Mouse (Mus musculus): Measurements from ENCODE around the gene Bcl2l13.
A peak's percentile ranks its signal among the peaks of the same experiment; 100 is the strongest.
"Not testable (repeated sequence)": the region's sequence is repeated elsewhere in the genome, so short reads cannot be mapped to it uniquely, and the experiment has no call there.

The Bcl2l13 gene

DNA sequence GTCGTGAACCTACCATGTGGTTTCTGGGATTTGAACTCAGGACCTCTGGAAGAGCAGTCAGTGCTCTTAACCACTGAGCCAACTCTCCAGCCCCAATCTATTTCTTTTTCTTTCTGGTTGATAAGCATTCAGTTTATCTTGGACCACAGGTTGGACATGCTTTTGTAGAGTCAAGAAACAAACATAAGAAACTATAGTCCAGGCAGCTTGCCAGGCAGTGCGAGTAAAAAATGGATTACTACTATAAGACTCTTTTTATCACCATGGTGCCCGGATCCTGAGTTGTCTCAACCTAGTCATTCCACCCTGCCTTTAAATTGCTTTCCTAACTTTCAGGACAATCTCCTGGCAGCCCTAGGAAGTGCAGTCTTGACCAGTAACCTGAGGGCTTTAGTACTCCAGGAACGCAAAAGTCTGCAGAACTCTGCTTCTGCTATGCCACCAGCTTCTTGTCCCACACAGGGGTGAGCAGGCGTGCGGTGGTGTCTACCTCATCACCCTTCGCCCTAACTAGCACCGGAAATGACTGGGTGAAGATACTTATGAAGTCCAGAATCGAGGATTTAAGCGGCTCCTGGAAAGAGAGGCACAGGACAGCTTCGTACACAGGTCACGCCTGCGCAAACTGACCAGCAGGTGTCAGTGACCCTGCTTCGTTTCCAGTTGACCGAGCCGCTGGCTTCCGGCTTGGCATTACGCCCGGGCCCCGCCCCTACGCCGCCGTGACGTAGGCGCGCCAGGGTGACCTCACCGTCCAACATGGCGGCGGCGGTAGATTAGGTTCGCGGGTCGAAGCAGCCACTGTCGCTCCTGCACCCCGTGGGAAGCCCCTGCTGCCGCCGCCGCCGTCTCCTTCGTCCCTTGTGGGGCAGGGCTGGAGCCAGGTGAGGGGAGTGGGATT, at the start of gene Bcl2l13:
Gene Bcl2l13 (plus strand): TSS at position 739 of the 901 bp plus-strand sequence.
- DNase-seq (ENCODE audit: low read depth, low spot score), result peak; percentile 83

- DNase-seq (ENCODE audit: low read depth, low spot score), result no peak
Measured at GRCm38 (mm10) chr6:120788068-120788607, 47.9 kb upstream of the Bcl2l13 start.

DNA sequence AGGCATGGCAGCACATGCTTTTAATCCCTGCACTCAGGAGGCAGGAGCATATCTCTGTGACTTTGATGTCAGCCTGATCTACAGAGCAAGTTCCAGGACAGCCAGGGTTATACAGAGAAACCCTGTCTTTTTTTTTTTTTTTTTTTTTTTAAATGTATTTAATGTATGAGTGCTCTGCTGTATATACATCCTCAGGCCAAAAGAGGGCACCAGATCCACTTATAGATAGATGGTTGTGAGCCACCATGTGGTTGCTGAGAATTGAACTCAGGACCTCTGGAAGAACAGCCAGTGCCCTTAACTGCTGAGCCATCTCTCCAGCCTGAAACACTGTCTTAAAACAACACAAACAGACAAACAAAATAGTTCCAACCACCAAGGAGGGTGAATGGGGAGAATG, 47.1 kb upstream of the Bcl2l13 start:
- DNase-seq (ENCODE audit: low read depth, low spot score), result peak; percentile 13

DNA sequence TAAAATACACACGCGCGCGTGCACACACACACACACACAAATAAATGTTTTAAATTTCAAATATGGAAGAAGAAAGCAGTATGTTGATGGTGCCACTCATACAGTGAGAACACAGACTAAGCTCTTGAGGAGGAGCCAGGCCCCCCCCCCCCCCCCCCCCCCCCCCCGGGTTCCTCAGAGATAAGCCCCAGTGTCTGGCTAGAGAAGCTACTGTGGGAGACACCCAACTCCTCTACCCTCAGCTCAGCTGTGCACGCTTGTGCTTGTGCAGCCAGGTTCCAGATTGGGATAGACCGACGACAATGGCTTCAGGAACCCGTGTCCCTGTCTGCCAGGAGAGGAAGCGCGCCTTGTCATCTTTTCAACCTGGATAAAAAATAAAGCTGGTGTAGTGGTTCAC, 45.9 kb upstream of the Bcl2l13 start:
- DNase-seq (ENCODE audit: low read depth, low spot score), result no peak

DNA sequence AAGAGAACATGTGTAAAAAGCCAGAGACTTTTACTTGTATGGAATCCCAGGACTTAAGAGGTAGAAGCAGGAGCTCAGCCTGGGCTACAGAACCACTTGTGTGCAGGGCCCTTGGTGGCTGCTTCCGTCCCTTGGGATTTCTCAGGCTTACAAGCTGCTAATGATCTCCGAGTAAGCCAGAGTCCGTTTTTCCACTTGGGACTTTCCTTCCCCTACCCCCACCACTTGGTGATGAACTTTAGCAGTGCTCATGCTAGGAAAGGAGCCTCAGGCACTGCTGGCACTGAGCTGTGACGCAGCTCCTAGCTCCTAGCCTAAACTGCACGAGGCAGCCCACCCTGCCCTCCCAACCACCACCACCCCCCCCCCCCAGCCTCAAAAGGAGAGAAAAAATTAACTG, 45.3 kb upstream of the Bcl2l13 start:
- DNase-seq (ENCODE audit: low read depth, low spot score), result no peak

- no peak for DNase-seq (ENCODE audit: low read depth, low spot score)
Measured at GRCm38 (mm10) chr6:120792947-120793346, 43.1 kb upstream of the Bcl2l13 start.

- DNase-seq (ENCODE audit: low read depth, low spot score), result no peak
Measured at GRCm38 (mm10) chr6:120795422-120796086, 40.5 kb upstream of the Bcl2l13 start.

GRCm38 (mm10) chr6:120796111-120796510, 39.9 kb upstream of the Bcl2l13 start:
- DNase-seq (ENCODE audit: low read depth, low spot score), result no peak

DNA sequence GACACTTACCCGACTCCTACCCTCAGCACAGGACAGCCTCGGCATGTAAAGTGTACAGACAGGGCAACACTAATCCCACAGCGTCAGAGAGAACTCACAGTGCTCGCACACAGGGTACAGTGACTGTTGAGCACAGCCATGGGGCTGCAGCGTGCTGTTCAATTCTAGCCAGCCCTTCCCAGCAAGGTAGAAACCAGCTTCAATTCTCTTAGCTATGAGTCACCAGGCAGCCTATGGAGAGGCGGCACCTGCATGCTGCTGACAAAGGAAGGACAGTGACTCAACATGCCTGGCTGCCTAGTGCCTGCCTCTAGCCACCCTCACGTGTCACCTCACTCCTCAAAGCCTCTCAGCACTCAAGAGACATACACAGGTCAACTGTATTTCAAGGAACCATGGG, 38.0 kb upstream of the Bcl2l13 start:
- no peak for DNase-seq (ENCODE audit: low read depth, low spot score)

GRCm38 (mm10) chr6:120798905-120799304, 37.1 kb upstream of the Bcl2l13 start:
- no peak for DNase-seq (ENCODE audit: low read depth, low spot score)

- no peak for DNase-seq (ENCODE audit: low read depth, low spot score)
Measured at GRCm38 (mm10) chr6:120799581-120800041, 36.4 kb upstream of the Bcl2l13 start.

- no peak for DNase-seq (ENCODE audit: low read depth, low spot score)
Measured at GRCm38 (mm10) chr6:120806999-120807737, 28.8 kb upstream of the Bcl2l13 start.

DNA sequence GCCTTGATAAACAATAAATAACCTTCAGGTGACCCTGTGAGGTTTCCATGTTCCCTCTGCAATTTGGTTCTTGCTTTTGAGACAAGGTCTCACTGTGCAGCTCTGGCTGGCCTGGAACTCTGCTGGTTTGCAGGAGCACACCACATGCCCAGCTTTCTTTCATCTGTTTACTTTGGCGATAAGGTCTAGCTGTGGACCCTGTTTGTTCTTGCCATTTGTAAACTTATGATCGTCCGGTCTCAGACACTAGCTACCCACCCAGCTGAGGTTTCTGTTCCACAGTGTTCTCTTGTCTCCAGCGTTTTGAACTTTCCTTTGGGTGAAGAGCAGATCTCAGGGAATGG, 28.3 kb upstream of the Bcl2l13 start:
- no peak for DNase-seq (ENCODE audit: low read depth, low spot score)

- DNase-seq (ENCODE audit: low read depth, low spot score), result not testable (repeated sequence)
Measured at GRCm38 (mm10) chr6:120811999-120812398, 24.0 kb upstream of the Bcl2l13 start.

DNA sequence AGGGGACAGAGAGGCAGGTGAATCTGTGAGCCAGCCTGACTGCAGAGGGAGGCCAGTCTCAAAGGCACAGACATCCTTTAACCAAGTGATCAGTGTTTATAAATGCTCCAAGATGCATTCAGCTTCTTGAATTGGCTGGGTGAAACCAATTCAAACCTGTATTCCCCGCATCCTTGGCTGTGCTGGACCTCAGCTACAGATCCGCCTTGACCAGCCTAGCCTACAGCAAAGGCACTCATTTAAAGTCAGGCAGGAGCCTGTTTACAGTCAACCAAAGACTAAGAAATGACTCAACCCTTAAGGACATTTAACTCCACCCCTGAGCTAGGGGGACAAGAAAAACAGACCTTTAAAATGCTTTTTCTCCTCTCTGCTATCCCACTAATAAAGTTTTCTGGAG, 16.7 kb upstream of the Bcl2l13 start:
- DNase-seq (ENCODE audit: low read depth, low spot score), result no peak

- no peak for DNase-seq (ENCODE audit: low read depth, low spot score)
Measured at GRCm38 (mm10) chr6:120820144-120820543, 15.9 kb upstream of the Bcl2l13 start.

- no peak for DNase-seq (ENCODE audit: low read depth, low spot score)
Measured at GRCm38 (mm10) chr6:120820941-120821340, 15.1 kb upstream of the Bcl2l13 start.

GRCm38 (mm10) chr6:120821715-120822114, 14.3 kb upstream of the Bcl2l13 start:
- DNase-seq (ENCODE audit: low read depth, low spot score), result no peak

DNA sequence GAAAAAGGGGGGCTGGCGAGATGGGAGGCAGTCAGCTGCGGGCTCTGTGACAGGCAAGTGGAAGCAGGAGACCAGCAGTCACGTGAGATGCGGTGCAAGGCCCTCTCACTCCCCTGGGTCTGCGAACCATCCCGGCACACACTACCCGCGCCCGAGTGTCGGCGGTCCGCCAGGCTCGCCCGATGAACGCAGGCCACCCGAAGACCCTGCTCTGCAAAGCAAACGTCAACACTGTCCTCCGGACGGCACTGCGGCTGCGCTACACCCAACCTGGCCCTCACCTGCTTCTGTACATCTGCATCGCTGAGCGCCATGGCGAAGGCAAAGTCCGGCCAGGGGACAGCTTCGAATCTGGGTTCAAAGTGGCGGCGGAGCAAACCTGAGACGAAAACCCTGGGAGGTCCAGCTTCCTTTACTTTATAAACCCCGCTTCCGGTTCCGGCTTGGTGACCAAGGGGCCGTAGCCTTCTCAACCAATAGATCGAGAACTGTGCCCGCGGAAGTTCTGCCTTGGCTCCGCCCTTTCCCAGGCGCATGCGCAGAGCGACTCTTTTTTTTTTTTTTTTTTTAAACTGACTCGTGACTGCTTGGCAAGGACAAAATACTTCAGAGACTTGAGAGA, 13.6 kb upstream of the Bcl2l13 start, which contains the start of gene Atp6v1e1:
Gene Atp6v1e1 (minus strand): TSS at position 487 of the 622 bp plus-strand sequence.
- DNase-seq (ENCODE audit: low read depth, low spot score), result peak; percentile 92

- DNase-seq (ENCODE audit: low read depth, low spot score), result no peak
Measured at GRCm38 (mm10) chr6:120822937-120823614, 12.9 kb upstream of the Bcl2l13 start.

DNA sequence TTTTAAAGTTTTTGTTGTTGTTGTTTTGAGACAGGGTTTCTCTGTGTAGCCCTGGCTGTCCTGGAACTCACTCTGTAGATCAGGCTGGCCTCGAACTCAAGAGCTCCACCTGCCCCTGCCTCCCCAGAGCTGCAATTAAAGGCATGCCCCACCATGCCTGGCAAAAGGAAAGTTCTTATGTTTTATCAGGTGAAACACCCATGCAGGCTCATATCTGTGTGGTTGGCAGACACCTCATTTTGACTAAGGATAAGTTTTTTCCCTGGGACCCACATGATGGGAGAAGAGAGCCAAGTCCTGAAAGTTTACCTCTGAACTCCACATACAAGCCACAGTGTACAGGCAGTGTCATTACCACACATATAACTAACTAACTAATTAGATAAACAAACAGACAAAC, 6.0 kb upstream of the Bcl2l13 start:
- DNase-seq (ENCODE audit: low read depth, low spot score), result no peak
